ENCODE assay signal across 21 mouse cellular contexts in genomic region chr6:43360214-43360613, GRCm38 (mm10). TPM values are rescaled to one million over a fixed set of nuclear protein-coding genes. Genes with fewer than 3 reads are reported as not detected.
"Had no signal": no experiment of that assay in that cellular context is flagged by ENCODE, and none has a peak within 500 bp of the region (broad histone marks: within the 10 kb centered on the region; RNA-seq: fewer than 3 reads in every experiment).

No protein-coding gene starts in this region.

- DNase-seq: kidney, adult 9 months; kidney, postnatal 36 days; layer of hippocampus, adult 9-11 months; layer of hippocampus, postnatal 36 days; lung, adult 18-20 months; right cerebral cortex, adult 18-20 months; right cerebral cortex, postnatal 25 days; thymus, postnatal 36 days had no signal

- H3K4me1 ChIP-seq: neural tube, embryonic 15.5 days had no signal

- H3K27me3 ChIP-seq: midbrain, embryonic 13.5 days; neural tube, embryonic 15.5 days had no signal

- H3K4me2 ChIP-seq: midbrain, embryonic 13.5 days; neural tube, embryonic 15.5 days had no signal

- H3K9ac ChIP-seq: liver, embryonic 14.5 days; midbrain, embryonic 13.5 days; neural tube, embryonic 15.5 days had no signal

- ATAC-seq: midbrain, embryonic 13.5 days had no signal

- H3K9me3 ChIP-seq: midbrain, embryonic 13.5 days; neural tube, embryonic 15.5 days had no signal

- H3K36me3 ChIP-seq: midbrain, embryonic 13.5 days; neural tube, embryonic 15.5 days had no signal

- H3K27ac ChIP-seq: kidney, postnatal 0 days; liver, embryonic 14.5 days; midbrain, embryonic 13.5 days; neural tube, embryonic 15.5 days had no signal

- H3K4me3 ChIP-seq: midbrain, embryonic 13.5 days; neural tube, embryonic 15.5 days had no signal

RNA-seq across cellular contexts. Expression of gene Nobox, which starts 50.9 kb away (rescaled TPM):
- total RNA-seq: layer of hippocampus, adult 18-20 months; layer of hippocampus, postnatal 36 days; left cerebral cortex, adult 8-10 months; left cerebral cortex, postnatal 25 days; liver, adult 2 months; megakaryocyte-erythroid progenitor cell, adult 5-6 weeks; midbrain, postnatal 0 days had no signal
- polyA plus RNA-seq: kidney, postnatal 0 days; midbrain, embryonic 13.5 days; midbrain, postnatal 0 days; neural tube, embryonic 11.5 days; neural tube, embryonic 15.5 days; small intestine, adult 2 months; stomach, embryonic 16.5 days had no signal
